Mouse (Mus musculus): ENCODE measurements at regions not wholly inside any gene's neighbourhood (a gene's known extent, or its start where the extent isn't known, plus 50 kb on each side); places are given as distances from the start of the nearest gene placed in this dataset.
"Not testable (repeated sequence)": the region's sequence is repeated elsewhere in the genome, so short reads cannot be mapped to it uniquely, and the experiment has no call there.

DNA sequence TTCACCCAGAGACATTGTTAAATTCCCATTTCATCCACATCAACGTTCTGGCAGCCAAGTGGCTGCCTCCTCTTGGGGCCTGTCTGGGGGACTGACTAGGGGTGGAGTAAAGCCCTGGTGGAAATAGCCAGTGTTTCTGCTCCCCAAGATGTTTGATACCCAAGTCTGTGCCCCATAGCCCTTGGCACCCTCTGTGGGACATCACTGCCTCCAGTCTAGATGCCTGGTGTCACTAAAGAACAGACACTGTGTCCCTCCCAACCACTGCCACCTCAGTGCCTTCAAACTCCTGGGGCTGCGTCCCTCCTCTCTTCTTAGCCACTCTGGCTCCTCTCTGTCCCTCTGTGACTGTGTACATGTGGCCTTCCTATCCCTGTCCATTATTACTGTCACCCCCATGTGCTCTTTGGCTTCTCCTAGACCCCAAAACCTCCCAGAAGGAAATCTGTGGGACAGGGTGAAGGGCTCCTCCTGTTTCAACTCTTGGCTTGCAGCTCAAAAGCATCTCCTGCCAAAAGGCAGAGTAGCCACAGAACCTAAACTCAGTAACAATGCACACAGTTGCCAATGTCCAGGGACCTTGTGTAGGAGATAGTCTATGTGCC lies 224.8 kb upstream of the Irx4 start:
- no peak for DNase-seq (ENCODE audit: low spot score in 2 of 2)

DNA sequence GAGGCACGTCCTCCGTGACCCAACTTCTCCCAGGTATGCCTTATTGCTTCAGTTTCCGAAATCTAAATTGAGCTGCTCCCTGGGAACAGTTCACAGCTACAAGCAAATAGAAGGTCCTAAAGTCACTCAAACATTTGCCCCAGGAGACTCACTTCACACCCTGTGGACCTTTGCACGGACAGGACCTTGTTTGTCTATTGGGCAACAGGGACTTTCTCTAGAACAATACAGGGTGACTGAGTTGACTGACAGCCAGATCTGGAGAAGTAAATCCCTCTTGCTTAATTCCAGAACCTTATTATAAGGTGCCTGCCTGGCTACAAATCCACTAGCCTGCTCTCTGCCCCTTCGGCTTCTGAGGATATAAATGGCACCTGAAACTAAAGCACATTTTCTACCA lies 220.5 kb upstream of the Irx4 start:
- DNase-seq (ENCODE audit: low spot score in 2 of 2): no peak

DNA sequence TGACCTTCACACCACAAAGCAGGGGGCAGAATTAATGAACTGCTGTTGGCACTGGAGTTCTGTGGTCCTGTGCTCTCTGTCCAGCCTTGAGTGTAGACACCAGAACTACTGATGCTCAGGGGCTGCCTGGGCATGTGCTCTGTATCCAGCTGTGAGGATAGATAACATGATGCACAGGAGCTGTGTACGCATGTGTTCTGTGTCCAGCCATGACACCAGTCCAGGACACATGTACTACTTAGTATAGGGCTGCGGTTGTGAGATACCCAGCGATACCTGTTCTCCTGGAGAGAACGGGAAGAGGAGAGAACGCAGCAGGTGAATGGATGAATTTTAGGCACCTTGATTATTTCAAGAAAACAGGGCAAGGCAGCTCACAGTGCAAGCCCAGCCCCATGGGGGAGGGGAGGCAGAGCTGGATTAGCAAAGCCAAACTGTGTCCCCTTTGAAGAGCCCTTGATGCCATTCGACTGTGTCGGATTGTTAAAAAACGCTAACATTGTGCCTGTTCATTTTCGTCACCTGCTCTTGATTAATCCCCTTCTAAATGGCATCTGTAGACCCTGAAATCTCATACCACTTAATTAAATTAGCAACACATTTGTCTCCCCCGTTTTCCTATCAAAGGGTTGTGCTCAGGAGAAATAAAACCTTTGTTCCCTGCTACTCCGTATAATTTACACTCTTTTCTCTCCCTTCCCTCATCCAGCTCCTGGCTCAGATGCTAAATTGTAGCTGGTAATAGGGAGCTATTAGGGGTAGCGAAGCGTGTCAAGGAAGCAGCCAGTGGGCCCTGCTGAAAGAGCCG lies 218.8 kb upstream of the Irx4 start:
- DNase-seq (ENCODE audit: low spot score in 2 of 2): no peak

DNA sequence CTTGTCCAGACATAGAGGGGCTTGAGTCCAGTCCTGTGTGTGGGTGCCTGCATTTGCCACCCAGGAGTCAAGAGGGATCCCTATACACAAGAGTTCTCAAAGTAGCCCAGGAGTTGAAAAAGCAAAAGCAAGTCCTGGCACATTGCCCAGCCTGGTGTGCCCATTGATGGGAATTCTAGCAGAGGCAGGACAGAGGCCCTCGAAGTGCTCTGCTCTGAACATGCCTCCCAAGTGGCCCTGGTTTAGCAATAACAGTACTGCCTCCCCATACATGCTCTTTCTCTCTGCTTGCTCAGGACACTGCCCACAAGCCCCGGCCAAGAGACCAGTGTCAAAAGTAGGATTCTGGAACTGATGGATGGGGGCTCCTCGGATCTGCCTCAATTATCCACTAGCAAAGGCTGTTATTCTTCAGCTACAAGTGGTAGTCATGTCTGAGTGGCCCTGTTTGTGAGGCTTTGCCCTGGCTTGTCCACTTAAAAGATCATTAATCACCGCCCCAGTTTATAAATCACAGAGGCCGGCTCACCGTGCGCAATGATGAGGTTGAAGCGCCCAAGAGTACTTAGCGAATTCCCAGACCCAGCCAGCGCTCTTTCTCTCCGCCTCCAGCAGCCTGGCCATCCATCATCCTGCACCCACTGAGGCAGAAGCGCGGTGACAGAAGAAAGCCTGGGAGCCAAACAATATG lies 190.3 kb upstream of the Irx4 start:
- DNase-seq (ENCODE audit: low spot score in 2 of 2): no peak

DNA sequence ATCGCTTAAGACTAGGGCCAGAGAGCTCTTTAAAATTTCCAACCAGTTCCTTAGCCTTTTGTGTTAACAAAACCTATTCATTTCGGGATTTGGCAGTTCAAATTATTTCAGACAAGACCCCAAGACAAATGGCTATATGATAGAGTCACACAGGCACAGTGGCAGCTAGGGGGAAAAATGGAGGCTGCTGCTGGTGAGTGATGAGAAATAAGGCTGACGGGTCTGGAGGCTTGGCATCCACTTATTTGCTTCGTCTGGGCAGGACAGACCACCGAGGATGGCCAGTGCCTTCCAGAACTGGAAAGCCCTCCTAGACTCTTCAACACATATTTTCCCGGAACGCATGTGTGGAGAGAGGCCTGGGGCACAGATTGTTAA lies 189.8 kb upstream of the Irx4 start:
- no peak for DNase-seq (ENCODE audit: low spot score in 2 of 2)

DNA sequence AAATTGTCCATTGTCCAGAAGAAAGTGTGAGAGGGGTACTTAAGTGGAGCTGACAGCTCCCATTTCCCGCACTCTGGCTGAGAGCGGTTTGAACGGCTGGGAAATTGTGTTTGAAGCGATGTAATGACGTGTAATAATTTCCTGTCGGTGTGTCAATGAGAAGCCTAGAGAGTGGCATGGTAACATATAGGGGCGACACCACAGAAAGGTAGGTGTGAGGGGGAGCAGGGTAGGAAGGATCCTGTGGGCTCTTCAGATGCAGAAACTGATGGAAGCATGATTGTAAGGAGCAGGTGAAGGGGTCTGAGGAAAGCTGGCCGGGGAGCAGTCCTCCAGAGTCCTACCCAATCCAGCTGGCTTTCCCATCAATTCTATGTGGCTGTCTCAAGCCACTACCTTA lies 189.2 kb upstream of the Irx4 start:
- DNase-seq (ENCODE audit: low spot score in 2 of 2): no peak

DNA sequence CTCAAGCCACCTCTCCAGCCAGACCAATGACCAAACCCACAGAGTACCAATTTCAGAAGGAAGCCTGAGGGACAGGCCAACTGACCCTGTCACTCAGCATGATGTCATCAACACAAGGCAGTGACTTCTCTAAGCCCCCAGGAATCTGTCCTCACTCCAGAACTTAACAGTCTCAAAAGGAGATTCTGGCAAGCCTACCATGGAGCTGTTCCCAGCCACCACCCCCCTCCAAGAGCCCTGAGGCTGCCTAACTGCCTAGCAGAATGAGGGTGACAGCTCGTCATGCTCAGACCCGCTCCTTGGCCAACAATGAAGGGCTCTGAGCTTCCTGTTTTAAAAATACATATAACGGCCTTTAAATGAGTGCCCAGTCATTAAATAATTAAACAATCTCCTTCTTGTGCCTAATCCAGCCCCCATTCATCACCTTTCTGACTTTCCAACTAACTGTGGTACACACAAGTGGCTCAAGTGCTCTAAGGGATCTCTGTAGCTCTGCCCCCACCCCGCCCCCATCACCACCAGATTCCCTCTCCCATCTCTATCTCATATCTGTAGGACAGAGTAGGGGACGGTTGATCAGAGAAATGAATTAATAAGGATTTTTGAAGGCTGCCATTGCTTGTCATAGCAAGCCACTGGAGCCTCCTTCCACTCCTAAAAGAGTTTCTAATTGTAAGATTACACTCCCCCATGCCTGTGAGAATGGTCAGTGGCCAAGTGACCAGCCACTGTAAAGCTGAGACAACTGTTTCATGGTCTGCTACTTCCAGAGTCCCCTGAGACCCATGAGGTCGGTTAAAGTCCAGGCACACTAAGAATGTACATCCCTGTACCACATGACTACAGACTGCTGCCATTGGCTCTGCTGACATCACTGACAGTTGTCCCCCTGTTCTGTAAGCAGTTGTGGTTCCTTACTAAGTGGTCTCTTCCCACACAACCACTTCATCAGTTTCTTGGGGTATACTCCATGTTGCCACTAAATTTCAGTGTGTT lies 188.1 kb upstream of the Irx4 start:
- no peak for DNase-seq (ENCODE audit: low spot score in 2 of 2)

DNA sequence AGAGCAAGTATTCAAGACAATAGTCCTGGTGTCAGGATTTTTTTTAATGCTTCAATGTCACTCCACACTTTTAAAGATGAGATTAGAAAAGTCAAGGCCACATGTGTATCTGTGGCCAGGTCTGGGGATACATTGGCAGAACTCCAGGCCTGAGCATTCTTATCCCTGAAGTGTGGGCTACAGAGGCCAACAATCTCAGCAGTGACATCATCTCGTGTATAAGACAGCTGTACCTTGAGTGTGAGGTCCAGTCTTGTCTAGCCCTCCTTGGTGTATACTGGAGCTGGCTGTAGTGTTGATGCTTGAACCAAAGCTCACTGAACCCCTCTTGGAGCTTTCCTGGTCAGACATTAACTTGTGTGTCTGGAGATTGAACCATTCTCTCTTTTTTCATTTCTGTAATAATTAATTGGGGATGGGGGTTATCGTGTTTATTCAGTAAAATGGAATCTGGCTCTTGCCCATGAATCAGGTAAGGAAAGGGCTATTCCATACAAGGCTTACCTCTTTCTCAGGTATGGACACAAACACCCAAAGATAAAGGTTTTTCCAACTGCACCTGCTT lies 182.3 kb upstream of the Irx4 start:
- no peak for DNase-seq (ENCODE audit: low spot score in 2 of 2)

DNA sequence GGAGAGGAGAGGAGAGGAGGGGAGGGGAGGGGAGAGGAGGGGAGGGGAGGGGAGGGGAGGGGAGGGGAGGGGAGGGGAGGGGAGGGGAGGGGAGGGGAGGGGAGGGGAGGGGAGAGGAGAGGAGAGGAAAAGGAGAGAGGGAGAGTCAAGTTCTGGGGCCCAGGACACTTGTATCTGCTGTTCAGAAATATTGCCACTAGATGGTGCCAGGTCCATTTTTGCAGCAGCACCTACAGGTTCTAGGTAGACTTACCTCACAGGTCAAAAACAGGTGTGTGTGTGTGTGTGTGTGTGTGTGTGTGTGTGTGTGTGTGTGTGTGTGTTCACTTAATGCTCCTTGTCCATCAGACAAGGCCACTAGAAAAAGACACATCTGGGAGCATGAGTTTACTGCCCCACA lies 172.5 kb upstream of the Irx4 start:
- DNase-seq (ENCODE audit: low spot score in 2 of 2): not testable (repeated sequence)

DNA sequence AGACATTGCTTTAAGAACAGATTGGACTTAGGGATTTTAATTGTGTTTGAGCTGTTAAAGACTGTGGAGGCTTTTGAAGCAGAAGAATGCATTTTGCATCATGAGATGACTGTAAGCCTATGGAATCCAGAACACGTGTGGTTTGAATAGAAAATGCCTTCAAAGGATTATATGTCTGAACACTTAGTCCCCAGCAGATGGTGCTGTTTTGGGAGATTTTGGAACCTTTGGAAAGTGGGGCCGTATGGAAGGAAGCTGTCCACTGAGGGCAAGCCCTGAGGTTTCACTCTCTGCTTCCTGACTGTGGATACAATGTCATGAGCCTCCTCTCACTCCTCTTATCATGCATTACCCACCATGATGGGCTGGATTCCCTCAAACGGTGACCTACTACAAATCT lies 168.4 kb upstream of the Irx4 start:
- no peak for DNase-seq (ENCODE audit: low spot score in 2 of 2)

DNA sequence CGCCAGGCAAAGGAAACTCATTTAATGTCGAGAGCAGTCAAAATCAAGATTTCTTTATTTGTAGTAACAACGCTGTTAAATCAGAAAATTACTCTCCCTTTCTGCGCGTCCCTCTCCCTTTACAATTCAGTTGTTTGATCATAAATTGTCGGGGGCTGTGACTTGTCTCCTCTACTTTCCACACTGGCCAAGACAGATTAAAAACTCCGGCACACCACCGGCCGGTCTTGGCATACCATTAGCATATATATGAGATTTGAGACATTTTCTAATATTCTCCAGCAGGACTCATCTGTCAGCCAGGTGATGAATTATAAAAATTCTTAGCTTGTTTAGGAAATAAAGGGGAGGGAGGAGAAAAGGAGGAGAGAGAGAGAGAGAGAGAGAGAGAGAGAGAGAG lies 162.8 kb upstream of the Irx4 start:
- no peak for DNase-seq (ENCODE audit: low spot score in 2 of 2)

DNA sequence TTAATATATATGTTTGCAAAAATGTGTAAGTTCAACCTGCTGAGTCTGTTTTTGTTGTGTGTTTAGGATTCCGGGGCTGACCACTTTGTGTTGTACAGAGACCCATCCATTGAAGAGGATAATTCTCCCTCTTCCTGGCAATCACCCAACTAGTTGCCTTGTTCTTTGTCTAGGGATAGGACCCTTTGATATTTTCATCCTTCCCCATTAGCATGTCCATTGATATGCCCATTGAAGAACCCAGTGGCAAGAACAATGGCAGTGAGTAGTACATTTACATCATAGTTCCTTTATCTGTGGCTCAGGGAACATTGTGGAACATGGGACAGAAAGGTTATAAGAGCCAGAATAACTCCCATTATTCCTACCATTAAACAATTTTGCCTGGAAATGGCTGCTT lies 160.9 kb upstream of the Irx4 start:
- no peak for DNase-seq (ENCODE audit: low spot score in 2 of 2)

DNA sequence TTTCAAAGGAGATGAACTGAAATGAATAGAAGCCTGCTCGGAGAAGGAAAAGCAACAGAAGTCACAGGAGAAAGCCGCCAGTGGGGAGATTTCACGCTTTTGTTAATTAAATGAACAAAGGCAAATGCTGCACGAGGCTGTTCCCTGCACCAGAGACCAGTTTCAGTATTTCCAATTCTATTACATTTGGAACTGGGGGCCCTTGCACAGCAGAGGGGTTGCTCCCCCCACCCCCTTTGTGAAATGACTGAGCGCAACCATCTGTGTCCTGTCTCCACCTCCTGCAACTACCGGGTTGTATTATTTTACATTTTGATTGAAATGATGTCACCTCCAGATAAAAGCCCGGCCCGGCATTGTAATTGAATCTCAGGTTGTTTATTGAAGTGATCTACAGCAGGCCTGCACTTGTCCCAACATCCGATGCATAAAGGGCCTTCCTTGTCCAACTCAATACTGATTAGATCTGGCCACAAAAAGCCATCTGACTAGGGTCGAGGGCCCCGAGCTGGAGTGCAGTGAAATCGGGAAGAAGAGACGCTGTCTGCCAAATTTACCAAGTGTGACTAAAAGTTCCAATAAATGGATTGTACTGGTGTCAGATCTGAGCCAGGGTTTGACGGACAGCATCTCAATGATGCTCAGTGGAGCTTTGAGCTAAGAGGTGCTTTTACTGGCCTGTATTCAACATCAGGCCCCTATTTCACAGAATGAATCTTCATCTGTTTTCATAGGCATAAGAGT lies 152.9 kb upstream of the Irx4 start:
- DNase-seq (ENCODE audit: low spot score in 2 of 2): no peak

DNA sequence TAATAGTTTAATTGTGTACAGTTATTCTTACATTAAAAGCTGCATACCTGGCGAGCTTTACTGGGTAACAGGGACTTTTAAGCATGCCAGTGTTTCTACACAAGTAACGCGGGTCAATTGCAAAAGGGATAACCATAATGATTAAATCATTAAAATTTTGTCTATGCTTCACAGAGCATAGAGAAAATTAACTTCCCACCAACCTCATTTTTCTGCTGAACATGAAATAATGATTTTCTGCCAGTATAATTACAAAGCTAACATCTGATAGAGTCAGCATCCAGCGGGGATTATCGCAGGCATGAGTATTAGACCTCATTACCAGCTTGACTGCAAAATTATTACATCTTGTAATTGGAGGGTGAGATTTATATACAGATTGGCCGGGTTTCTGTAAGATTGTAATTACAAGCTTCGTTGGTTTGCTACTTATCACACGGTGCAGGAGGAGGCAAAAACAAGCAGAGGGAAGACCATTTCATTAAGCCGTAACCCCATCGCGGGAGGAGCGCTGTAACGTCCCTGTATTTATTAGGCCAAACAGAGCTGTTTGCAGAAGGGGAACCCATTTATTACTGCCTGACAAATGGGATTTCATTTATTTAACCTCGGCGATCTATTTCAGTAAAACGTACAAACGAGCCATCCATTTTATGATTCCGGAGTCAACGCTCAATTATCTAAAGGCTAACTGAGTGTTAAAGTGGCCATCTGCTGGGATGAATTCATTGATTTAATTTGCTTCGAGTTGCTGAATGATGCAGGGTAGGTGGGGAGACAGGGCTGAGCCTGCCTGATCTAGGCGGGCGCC lies 143.3 kb upstream of the Irx4 start:
- DNase-seq (ENCODE audit: low spot score in 2 of 2): no peak

DNA sequence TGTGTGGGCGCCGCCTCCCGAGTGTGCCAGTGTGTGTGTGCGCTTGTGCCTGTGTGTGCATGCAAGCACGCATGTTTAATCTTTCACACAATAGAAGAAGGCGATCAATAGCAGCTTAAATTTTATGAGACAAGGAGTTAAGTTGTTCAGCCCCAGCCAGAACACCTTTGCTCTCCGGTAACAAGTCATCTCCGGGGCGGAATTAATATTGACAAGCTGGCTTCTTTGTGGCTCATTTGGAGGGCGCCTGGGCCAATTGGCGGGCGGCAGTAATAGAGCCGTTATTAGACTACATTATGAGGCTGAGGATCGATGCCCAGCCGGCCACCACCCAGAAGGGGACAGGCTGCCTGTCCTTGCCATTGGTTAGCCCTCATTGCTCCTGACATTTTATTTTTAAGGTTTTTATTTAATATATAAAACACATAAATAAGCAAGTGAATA lies 142.6 kb upstream of the Irx4 start:
- no peak for DNase-seq (ENCODE audit: low spot score in 2 of 2)

DNA sequence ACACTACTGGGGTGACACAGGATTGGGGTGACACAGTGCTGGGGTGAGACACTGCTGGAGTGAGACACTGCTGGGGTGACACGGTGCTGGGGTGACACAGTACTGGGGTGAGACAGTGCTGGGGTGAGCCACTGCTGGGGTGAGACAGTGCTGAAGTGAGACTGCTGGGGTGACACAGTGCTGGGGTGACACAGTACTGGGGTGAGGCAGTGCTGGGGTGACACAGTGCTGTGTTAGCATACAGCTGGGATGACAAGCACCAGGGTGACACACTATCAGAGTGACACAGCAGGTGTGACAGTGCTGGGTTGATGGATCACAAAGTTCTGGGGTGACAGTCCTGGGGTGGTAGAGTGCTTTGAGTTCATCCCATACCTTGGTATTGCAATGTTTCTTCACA lies 137.3 kb upstream of the Irx4 start:
- no peak for DNase-seq (ENCODE audit: low spot score in 2 of 2)

DNA sequence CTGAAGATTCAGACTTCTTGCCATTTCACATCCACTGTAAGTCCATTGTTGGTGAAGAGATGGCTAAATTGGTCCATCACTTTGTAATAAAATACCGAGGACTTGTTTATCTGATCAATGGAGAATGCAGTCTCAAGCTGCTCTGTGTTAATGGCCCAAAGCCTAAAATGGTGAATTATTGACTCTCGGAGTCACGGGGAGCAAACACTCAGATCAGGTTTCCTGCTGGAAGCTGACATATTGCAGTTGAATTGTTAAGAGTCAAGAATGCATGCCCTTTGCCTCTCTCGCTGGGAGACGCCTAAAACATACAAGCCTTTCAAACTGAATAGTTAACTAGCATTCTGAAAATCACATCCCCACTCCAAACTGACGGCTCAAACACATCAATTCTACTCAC lies 129.0 kb upstream of the Irx4 start:
- no peak for DNase-seq (ENCODE audit: low spot score in 2 of 2)

DNA sequence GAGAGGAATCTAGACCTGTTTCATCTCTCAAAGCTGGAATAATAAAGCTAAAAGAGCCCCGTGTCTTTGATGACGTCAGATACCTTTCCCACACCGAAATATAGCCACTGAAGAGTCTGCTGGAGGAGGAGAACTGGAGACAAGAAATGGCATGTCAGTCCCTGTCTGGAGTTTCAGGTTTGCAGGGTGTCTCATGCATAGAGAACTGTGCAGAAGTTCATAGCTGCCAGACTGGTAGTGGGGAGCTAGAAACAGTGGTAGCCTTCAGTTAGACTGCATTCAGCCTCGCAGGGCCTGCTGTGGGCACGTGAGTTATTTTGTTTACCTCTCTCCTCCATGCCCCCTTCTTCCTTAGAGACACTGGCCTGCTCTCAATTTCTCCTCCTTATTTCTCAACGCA lies 127.5 kb upstream of the Irx4 start:
- DNase-seq (ENCODE audit: low spot score in 2 of 2): no peak

DNA sequence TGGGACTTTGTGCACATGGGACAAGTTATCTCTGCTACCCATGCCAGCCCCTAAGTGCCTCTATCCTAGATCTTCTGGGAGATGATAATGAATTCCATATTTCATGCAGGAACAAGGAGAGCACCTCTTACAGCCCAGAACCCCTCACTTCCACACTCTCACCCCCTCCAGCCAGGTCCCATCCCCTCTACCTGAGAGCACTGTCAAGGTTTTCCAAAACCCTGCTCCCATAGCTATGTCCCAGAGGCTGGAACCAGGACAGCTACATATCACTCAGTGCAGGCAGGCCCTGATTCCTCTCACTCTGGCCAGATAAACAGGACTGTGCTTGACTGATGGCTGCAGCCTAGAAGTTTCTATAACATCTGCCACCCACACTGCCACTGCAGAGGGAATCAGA lies 125.3 kb upstream of the Irx4 start:
- no peak for DNase-seq (ENCODE audit: low spot score in 2 of 2)

DNA sequence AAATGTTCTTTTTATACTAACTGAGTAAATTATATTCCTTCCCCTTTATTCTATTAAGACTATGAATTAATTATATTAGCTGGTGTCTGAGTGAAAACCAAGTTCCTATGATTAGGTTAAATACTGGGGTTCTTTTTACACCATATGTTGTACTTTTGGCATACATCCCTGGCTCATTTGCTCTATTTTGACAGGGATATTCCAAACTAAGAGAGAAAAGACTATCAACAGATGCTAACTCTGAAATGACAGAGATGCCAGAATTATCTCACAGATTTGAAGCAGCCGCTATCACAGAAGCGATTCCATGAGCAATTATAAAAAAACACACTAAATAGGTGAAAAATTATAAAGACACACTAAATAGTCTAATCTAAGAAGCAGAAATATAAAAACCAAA lies 119.0 kb upstream of the Irx4 start:
- no peak for DNase-seq (ENCODE audit: low spot score in 2 of 2)
